Mouse (Mus musculus) ES-Bruce4 (cell line): ENCODE results near the gene Mcur1. TPM values are rescaled to one million over a fixed set of nuclear protein-coding genes. Genes with fewer than 3 reads are reported as not detected.

ENCODE experiments used
- H3K27ac ChIP-seq: 2 replicates; pipeline ENCODE4 v1.5.1; 2012; ENCODE audit warnings: low read length, inconsistent platforms; ENCODE audit not compliant: insufficient read depth
- H3K27me3 ChIP-seq: 2 replicates; pipeline ENCODE4 v1.6.1; 2012; ENCODE audit warnings: mild to moderate bottlenecking, low read length, inconsistent platforms; ENCODE audit not compliant: control insufficient read depth, poor library complexity, insufficient read depth, severe bottlenecking
- H3K36me3 ChIP-seq: 2 replicates; pipeline ENCODE4 v1.6.1; 2012; ENCODE audit warnings: inconsistent platforms, mild to moderate bottlenecking, low read length, moderate library complexity; ENCODE audit not compliant: control insufficient read depth, poor library complexity, insufficient read depth, severe bottlenecking
- H3K4me1 ChIP-seq: one replicate; pipeline ENCODE4 v1.8.1; 2011; ENCODE audit warnings: low read length; ENCODE audit not compliant: control insufficient read depth, insufficient read depth
- H3K4me3 ChIP-seq: 2 replicates; pipeline ENCODE4 v1.5.1; 2011; ENCODE audit warnings: low read depth, mild to moderate bottlenecking, low read length
- H3K9ac ChIP-seq: 2 replicates; pipeline ENCODE4 v1.6.1; 2012; ENCODE audit warnings: low read depth, mild to moderate bottlenecking, inconsistent platforms; ENCODE audit not compliant: poor library complexity, severe bottlenecking
- H3K9me3 ChIP-seq: replicated peaks from 2 replicates; pipeline ENCODE4 v1.6.1; 2012; ENCODE audit warnings: mild to moderate bottlenecking, low read length, inconsistent platforms; ENCODE audit not compliant: control insufficient read depth, poor library complexity, insufficient read depth, severe bottlenecking
- CTCF ChIP-seq: IDR thresholded peaks from one replicate; pipeline ENCODE4 v1.8.1; 2011; ENCODE audit warnings: low read depth, low read length
- EP300 ChIP-seq: IDR thresholded peaks from 2 replicates; pipeline ENCODE4 v1.6.1; 2011; ENCODE audit warnings: low read depth, low read length; ENCODE audit not compliant: insufficient read depth
- POLR2A ChIP-seq: IDR thresholded peaks from one replicate; pipeline ENCODE4 v1.8.1; 2011; ENCODE audit warnings: low read length; ENCODE audit not compliant: insufficient read depth
- polyA plus RNA-seq: library from polyadenylated mRNA; stranded (reverse); fragments of >200 nt; gene quantifications from 2 replicates; pipeline ENCODE4 v1.2.4, GENCODE M21; 2011; ENCODE audit warnings: low read depth; ENCODE audit not compliant: missing spikeins, insufficient read depth, insufficient read length

The Mcur1 gene
- polyA plus RNA-seq, 1 experiment, result 6.1 TPM

- H3K9me3 ChIP-seq, result no peaks in the 10 kb centered on the region
- no peak overlapping the region for H3K9ac ChIP-seq
- no peak overlapping the region for H3K4me3 ChIP-seq
- no peaks in the 10 kb centered on the region for H3K36me3 ChIP-seq
- no peak overlapping the region for H3K27ac ChIP-seq
- peaks cover 4% of the 10 kb centered on the region; the same call in 1 of the 2 replicates for H3K27me3 ChIP-seq
- H3K4me1 ChIP-seq, result no peaks in the 10 kb centered on the region
- TF ChIP-seq EP300 (no peak), CTCF (no peak), POLR2A (no peak)
Measured at GRCm38 (mm10) chr13:43554827-43555226, 5.2 kb downstream of the Mcur1 start.

DNA sequence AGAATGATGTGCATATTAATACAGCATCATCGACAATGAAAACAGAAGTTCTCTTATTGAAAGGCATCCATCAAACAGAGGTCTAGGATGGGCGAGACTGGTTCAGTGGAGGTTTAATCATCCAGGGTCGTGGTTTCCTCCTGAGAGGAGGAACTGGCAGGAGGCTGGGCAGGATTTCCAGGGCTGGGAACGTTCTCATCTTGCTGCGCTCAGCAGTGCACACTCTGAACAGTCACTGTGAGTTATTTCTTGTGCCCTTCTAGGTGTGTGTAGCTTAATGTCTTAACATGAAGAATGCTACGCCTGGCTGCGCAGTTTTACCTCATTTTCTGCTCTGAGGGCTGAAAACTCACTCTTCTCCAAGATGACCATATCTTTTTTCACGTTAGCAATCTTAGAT is 9.3 kb downstream of the Mcur1 start:
- no peak overlapping the region for H3K4me3 ChIP-seq
- no peak overlapping the region for H3K27ac ChIP-seq
- H3K9me3 ChIP-seq, result no peaks in the 10 kb centered on the region
- TF ChIP-seq CTCF (no peak), POLR2A (no peak), EP300 (no peak)
- H3K4me1 ChIP-seq, result no peaks in the 10 kb centered on the region
- H3K27me3 ChIP-seq, result no peaks in the 10 kb centered on the region
- H3K36me3 ChIP-seq, result no peaks in the 10 kb centered on the region; the same call in 1 of the 2 replicates
- H3K9ac ChIP-seq, result no peak overlapping the region

DNA sequence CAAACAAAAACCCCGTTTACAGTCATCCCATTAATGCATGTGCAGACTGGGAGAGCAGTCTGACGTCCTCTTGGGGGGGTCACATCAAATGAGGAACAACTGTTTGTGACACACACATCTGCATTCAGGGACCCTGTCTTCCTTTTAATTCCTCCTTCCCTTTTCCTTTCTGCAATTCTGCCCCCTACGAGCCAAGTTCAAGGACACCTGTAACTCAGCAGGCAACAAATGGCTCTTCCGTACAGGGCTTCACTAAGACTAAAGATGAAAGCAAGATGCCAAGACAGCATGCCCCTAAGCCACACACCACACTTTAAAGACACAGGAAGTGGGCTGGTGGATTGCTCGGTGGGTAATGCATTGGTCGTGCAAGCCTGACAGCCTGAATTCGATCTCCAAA is 10.1 kb downstream of the Mcur1 start:
- no peaks in the 10 kb centered on the region; the same call in 1 of the 2 replicates for H3K36me3 ChIP-seq
- no peaks in the 10 kb centered on the region for H3K4me1 ChIP-seq
- TF ChIP-seq CTCF (no peak), EP300 (no peak), POLR2A (no peak)
- H3K9ac ChIP-seq, result no peak overlapping the region
- H3K4me3 ChIP-seq, result no peak overlapping the region
- H3K27me3 ChIP-seq, result no peaks in the 10 kb centered on the region
- H3K27ac ChIP-seq, result no peak overlapping the region
- no peaks in the 10 kb centered on the region for H3K9me3 ChIP-seq

DNA sequence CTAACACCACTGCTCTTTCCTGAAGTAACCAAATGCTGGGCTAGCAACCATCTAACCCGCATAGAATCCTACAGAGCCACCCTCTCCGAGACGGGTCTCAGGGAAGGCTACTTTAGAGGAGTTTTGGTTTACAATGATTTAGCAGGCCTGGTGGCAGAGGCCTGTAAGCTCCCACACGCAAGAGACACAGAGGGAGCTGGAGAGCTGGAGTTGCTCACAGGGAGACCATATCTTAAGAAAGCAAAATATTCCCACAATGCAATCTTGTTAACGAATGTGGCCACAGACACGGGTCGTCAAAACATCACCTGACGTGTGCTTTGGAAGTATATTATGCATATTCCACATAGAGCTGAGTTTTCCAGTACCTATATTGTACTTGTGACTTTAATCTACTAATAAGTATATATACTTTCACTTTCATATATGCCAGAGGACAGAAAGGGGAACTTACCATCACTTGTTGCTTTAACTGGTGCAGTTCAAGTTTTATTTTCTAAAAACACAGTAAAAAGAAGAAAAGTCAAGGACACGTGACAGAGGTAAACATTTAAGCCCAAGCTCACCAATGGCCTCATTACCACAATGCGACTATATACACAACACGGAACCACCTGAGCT is 10.8 kb downstream of the Mcur1 start:
- TF ChIP-seq POLR2A (no peak), EP300 (no peak)
- Histone ChIP-seq H3K9ac (no peak overlapping the region), H3K36me3 (no peaks in the 10 kb centered on the region; the same call in 1 of the 2 replicates), H3K4me3 (no peak overlapping the region), H3K9me3 (no peaks in the 10 kb centered on the region), H3K4me1 (no peaks in the 10 kb centered on the region), H3K27ac (no peak overlapping the region), H3K27me3 (no peaks in the 10 kb centered on the region)

DNA sequence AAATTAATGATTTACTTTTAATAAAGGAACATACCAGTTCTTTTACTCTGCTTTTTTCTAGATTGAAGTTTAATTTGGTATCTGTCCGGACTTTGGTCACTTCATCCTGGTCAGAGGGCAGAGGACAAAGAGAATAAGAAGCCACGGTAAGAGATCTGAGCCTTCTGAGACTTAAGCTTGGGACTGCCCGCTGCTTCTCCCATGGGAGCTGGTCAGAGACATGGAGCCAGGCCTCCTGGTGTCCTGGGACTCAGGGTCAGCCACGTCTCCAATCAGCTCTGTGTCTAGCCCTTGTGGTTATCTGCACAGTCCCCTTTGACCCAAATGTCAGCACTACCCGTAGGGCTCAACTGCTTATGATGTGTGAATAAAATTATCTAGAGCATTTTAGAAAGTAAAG is 11.4 kb downstream of the Mcur1 start:
- H3K4me1 ChIP-seq, result no peaks in the 10 kb centered on the region
- H3K27ac ChIP-seq, result no peak overlapping the region
- H3K9me3 ChIP-seq, result no peaks in the 10 kb centered on the region
- no peak for TF ChIP-seq POLR2A
- TF ChIP-seq CTCF, result no peak
- TF ChIP-seq EP300, result no peak
- H3K27me3 ChIP-seq, result no peaks in the 10 kb centered on the region
- no peaks in the 10 kb centered on the region; the same call in 1 of the 2 replicates for H3K36me3 ChIP-seq
- no peak overlapping the region for H3K9ac ChIP-seq
- no peak overlapping the region for H3K4me3 ChIP-seq

- H3K36me3 ChIP-seq, result no peaks in the 10 kb centered on the region; the same call in 1 of the 2 replicates
- H3K4me1 ChIP-seq, result no peaks in the 10 kb centered on the region
- H3K9ac ChIP-seq, result no peak overlapping the region
- H3K9me3 ChIP-seq, result no peaks in the 10 kb centered on the region
- no peak overlapping the region for H3K27ac ChIP-seq
- H3K4me3 ChIP-seq, result no peak overlapping the region
- H3K27me3 ChIP-seq, result no peaks in the 10 kb centered on the region
- TF ChIP-seq CTCF, result peak; percentile 50
- TF ChIP-seq POLR2A, result no peak
Measured at GRCm38 (mm10) chr13:43546861-43547260, 13.1 kb downstream of the Mcur1 start.
